Mouse (Mus musculus) kidney, adult 2 months (tissue): Measurements from ENCODE around the gene Cand2.

Experiments used
- CTCF ChIP-seq: fragments of 200-500 bp; conservative IDR thresholded peaks from 2 replicates; pipeline ENCODE4 v1.5.1; 2011; ENCODE audit warnings: low read depth, mild to moderate bottlenecking, control low read depth, low read length, moderate library complexity, mixed read lengths; ENCODE audit not compliant: insufficient read depth, insufficient read length
- POLR2A ChIP-seq: fragments of 200-500 bp; IDR thresholded peaks from one replicate; pipeline ENCODE4 v1.6.1; 2011; ENCODE audit warnings: low read depth, low read length, control low read depth

DNA sequence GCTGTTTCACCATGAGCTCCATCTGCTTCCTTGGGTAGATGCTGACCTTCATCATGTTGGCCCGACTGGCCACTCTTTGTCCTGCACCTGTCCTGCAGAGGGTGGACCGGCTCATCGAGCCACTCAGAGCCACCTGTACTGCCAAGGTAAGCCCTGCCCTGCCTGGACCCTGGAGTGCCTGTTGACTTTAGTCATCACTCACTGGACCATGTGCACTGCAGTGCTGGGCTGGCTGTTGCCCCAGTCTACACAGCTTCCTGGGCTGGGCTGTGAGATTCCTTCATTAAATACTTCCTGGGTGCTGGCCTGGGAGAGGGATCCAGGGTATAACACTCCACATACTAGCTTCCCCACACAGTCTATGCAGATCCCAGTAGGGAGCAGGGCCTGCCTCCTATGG lies 27.5 kb downstream of the Cand2 start:
- no peak for TF ChIP-seq CTCF
- no peak for TF ChIP-seq POLR2A
